Mouse (Mus musculus): Measurements from ENCODE around the gene Trmt61a. TPM values are rescaled to one million over a fixed set of nuclear protein-coding genes. Genes with fewer than 3 reads are reported as not detected.
"Not testable (repeated sequence)": the region's sequence is repeated elsewhere in the genome, so short reads cannot be mapped to it uniquely, and the experiment has no call there.

Trmt61a gene
- polyA plus RNA-seq, 1 experiment from 2014 or later, result 7.8 TPM

GRCm38 (mm10) chr12:111705186-111705973 is 27.5 kb downstream of the Trmt61a start:
- Histone ChIP-seq H3K4me1 (ENCODE audit: control insufficient read depth, insufficient read depth, low read length) (peaks cover 4% of the 10 kb centered on the region; the same call in 1 of the 2 replicates), H3K4me2 (replicated peaks; ENCODE audit: low read depth, low read length) (no peak overlapping the region), H3K9ac (replicated peaks; ENCODE audit: low read depth, low read length) (no peak overlapping the region), H3K4me3 (ENCODE audit: low read depth, low read length) (no peak overlapping the region), H3K27ac (ENCODE audit: low read length) (no peak overlapping the region), H3K27me3 (ENCODE audit: control insufficient read depth, insufficient read depth, low read length) (no peaks in the 10 kb centered on the region), H3K9me3 (ENCODE audit: control insufficient read depth, low read depth, low read length) (no peaks in the 10 kb centered on the region), H3K36me3 (ENCODE audit: control insufficient read depth, insufficient read depth, low read length) (peaks cover 23% of the 10 kb centered on the region)
- 41% methylated on average over 15 of the region's 15 CpGs for WGBS
- ATAC-seq (ENCODE audit: insufficient number of reproducible peaks, insufficient read depth, low FRiP score, low read depth), result no peak

GRCm38 (mm10) chr12:111708181-111708580 is 30.3 kb downstream of the Trmt61a start:
- H3K27ac ChIP-seq (ENCODE audit: low read length), result no peak overlapping the region
- no peak overlapping the region for H3K9ac ChIP-seq (replicated peaks; ENCODE audit: low read depth, low read length)
- H3K4me1 ChIP-seq (ENCODE audit: control insufficient read depth, insufficient read depth, low read length), result peaks cover 13% of the 10 kb centered on the region; the same call in 1 of the 2 replicates
- no peak overlapping the region for H3K4me3 ChIP-seq (ENCODE audit: low read depth, low read length)
- peaks cover 29% of the 10 kb centered on the region for H3K36me3 ChIP-seq (ENCODE audit: control insufficient read depth, insufficient read depth, low read length)
- no peaks in the 10 kb centered on the region for H3K9me3 ChIP-seq (ENCODE audit: control insufficient read depth, low read depth, low read length)
- H3K4me2 ChIP-seq (replicated peaks; ENCODE audit: low read depth, low read length), result no peak overlapping the region
- no peaks in the 10 kb centered on the region for H3K27me3 ChIP-seq (ENCODE audit: control insufficient read depth, insufficient read depth, low read length)
- 80% methylated on average over 4 of the region's 4 CpGs for WGBS
- no peak for ATAC-seq (ENCODE audit: insufficient number of reproducible peaks, insufficient read depth, low FRiP score, low read depth)

GRCm38 (mm10) chr12:111710091-111710490 is 32.2 kb downstream of the Trmt61a start:
- H3K4me1 ChIP-seq (ENCODE audit: control insufficient read depth, insufficient read depth, low read length), result peaks cover 9% of the 10 kb centered on the region; the same call in 1 of the 2 replicates
- peaks cover 29% of the 10 kb centered on the region for H3K36me3 ChIP-seq (ENCODE audit: control insufficient read depth, insufficient read depth, low read length)
- H3K9me3 ChIP-seq (ENCODE audit: control insufficient read depth, low read depth, low read length), result no peaks in the 10 kb centered on the region
- no peak for ATAC-seq (ENCODE audit: insufficient number of reproducible peaks, insufficient read depth, low FRiP score, low read depth)
- H3K27me3 ChIP-seq (ENCODE audit: control insufficient read depth, insufficient read depth, low read length), result no peaks in the 10 kb centered on the region
- H3K4me3 ChIP-seq (ENCODE audit: low read depth, low read length), result no peak overlapping the region
- H3K27ac ChIP-seq (ENCODE audit: low read length), result no peak overlapping the region
- WGBS, result 91% methylated on average over 10 of the region's 10 CpGs
- no peak overlapping the region for H3K9ac ChIP-seq (replicated peaks; ENCODE audit: low read depth, low read length)
- H3K4me2 ChIP-seq (replicated peaks; ENCODE audit: low read depth, low read length), result no peak overlapping the region

- Histone ChIP-seq H3K4me3 (ENCODE audit: low read depth, low read length) (peak overlapping the region; percentile 99), H3K4me1 (ENCODE audit: control insufficient read depth, insufficient read depth, low read length) (peaks cover 9% of the 10 kb centered on the region; the same call in 1 of the 2 replicates), H3K4me2 (replicated peaks; ENCODE audit: low read depth, low read length) (peak overlapping the region; percentile 70), H3K27ac (ENCODE audit: low read length) (peak overlapping the region; percentile 72), H3K36me3 (ENCODE audit: control insufficient read depth, insufficient read depth, low read length) (peaks cover 24% of the 10 kb centered on the region), H3K27me3 (ENCODE audit: control insufficient read depth, insufficient read depth, low read length) (no peaks in the 10 kb centered on the region), H3K9ac (replicated peaks; ENCODE audit: low read depth, low read length) (peak overlapping the region; percentile 93), H3K9me3 (ENCODE audit: control insufficient read depth, low read depth, low read length) (no peaks in the 10 kb centered on the region)
- under 1% methylated on average over 30 of the region's 33 CpGs for WGBS
- no peak for ATAC-seq (ENCODE audit: insufficient number of reproducible peaks, insufficient read depth, low FRiP score, low read depth)
Observed at GRCm38 (mm10) chr12:111712476-111712875, 34.6 kb downstream of the Trmt61a start.

GRCm38 (mm10) chr12:111713004-111713651 is 35.2 kb downstream of the Trmt61a start, which contains the start of the genes Bag5 and Apopt1:
TSS of gene Bag5 (minus strand) at chr12:111713257.
TSS of gene Apopt1 (plus strand) at chr12:111713261.
- H3K4me2 ChIP-seq (replicated peaks; ENCODE audit: low read depth, low read length), result peak within 1 kb of the TSS; percentile 70
- peak within 1 kb of the TSS; percentile 72 for H3K27ac ChIP-seq (ENCODE audit: low read length)
- peaks cover 24% of the 10 kb centered on the region for H3K36me3 ChIP-seq (ENCODE audit: control insufficient read depth, insufficient read depth, low read length)
- peaks cover 9% of the 10 kb centered on the region; the same call in 1 of the 2 replicates for H3K4me1 ChIP-seq (ENCODE audit: control insufficient read depth, insufficient read depth, low read length)
- peak within 1 kb of the TSS; percentile 93 for H3K9ac ChIP-seq (replicated peaks; ENCODE audit: low read depth, low read length)
- whole genome bisulfite sequencing, result under 1% methylated on average over 84 of the region's 86 CpGs
- ATAC-seq (ENCODE audit: insufficient number of reproducible peaks, insufficient read depth, low FRiP score, low read depth), result peak; percentile 93
- H3K27me3 ChIP-seq (ENCODE audit: control insufficient read depth, insufficient read depth, low read length), result no peaks in the 10 kb centered on the region
- H3K4me3 ChIP-seq (ENCODE audit: low read depth, low read length), result peak within 1 kb of the TSS; percentile 99
- no peaks in the 10 kb centered on the region for H3K9me3 ChIP-seq (ENCODE audit: control insufficient read depth, low read depth, low read length)

- Histone ChIP-seq H3K36me3 (ENCODE audit: control insufficient read depth, insufficient read depth, low read length) (peaks cover 20% of the 10 kb centered on the region), H3K4me2 (replicated peaks; ENCODE audit: low read depth, low read length) (peak overlapping the region; percentile 42), H3K4me3 (ENCODE audit: low read depth, low read length) (peak overlapping the region; percentile 99)
- ATAC-seq (ENCODE audit: insufficient number of reproducible peaks, insufficient read depth, low FRiP score, low read depth); H3K27me3 ChIP-seq (ENCODE audit: control insufficient read depth, insufficient read depth, low read length); H3K9me3 ChIP-seq (ENCODE audit: control insufficient read depth, low read depth, low read length); H3K4me1 ChIP-seq (ENCODE audit: control insufficient read depth, insufficient read depth, low read length); H3K9ac ChIP-seq (replicated peaks; ENCODE audit: low read depth, low read length); H3K27ac ChIP-seq (ENCODE audit: low read length): not testable (repeated sequence)
- 74% methylated on average over 6 of the region's 6 CpGs for WGBS
Observed at GRCm38 (mm10) chr12:111713880-111714279, 36.0 kb downstream of the Trmt61a start.

GRCm38 (mm10) chr12:111716505-111716904 is 38.6 kb downstream of the Trmt61a start:
- no peaks in the 10 kb centered on the region for H3K36me3 ChIP-seq (ENCODE audit: control insufficient read depth, insufficient read depth, low read length)
- no peak overlapping the region for H3K4me2 ChIP-seq (replicated peaks; ENCODE audit: low read depth, low read length)
- no peak overlapping the region for H3K9ac ChIP-seq (replicated peaks; ENCODE audit: low read depth, low read length)
- no peaks in the 10 kb centered on the region for H3K9me3 ChIP-seq (ENCODE audit: control insufficient read depth, low read depth, low read length)
- no peak overlapping the region for H3K27ac ChIP-seq (ENCODE audit: low read length)
- H3K27me3 ChIP-seq (ENCODE audit: control insufficient read depth, insufficient read depth, low read length), result no peaks in the 10 kb centered on the region
- 93% methylated on average over 7 of the region's 7 CpGs for WGBS
- ATAC-seq (ENCODE audit: insufficient number of reproducible peaks, insufficient read depth, low FRiP score, low read depth), result no peak
- H3K4me1 ChIP-seq (ENCODE audit: control insufficient read depth, insufficient read depth, low read length), result peaks cover 6% of the 10 kb centered on the region; the same call in 1 of the 2 replicates
- no peak overlapping the region for H3K4me3 ChIP-seq (ENCODE audit: low read depth, low read length)

GRCm38 (mm10) chr12:111718656-111719055 is 40.8 kb downstream of the Trmt61a start:
- H3K4me1 ChIP-seq (ENCODE audit: control insufficient read depth, insufficient read depth, low read length), result no peaks in the 10 kb centered on the region; the same call in 1 of the 2 replicates
- H3K9ac ChIP-seq (replicated peaks; ENCODE audit: low read depth, low read length), result no peak overlapping the region
- H3K4me3 ChIP-seq (ENCODE audit: low read depth, low read length), result no peak overlapping the region
- H3K27ac ChIP-seq (ENCODE audit: low read length), result no peak overlapping the region
- peaks cover 3% of the 10 kb centered on the region; the same call in 1 of the 2 replicates for H3K36me3 ChIP-seq (ENCODE audit: control insufficient read depth, insufficient read depth, low read length)
- H3K27me3 ChIP-seq (ENCODE audit: control insufficient read depth, insufficient read depth, low read length), result no peaks in the 10 kb centered on the region
- H3K9me3 ChIP-seq (ENCODE audit: control insufficient read depth, low read depth, low read length), result no peaks in the 10 kb centered on the region
- 52% methylated on average over 8 of the region's 8 CpGs for WGBS
- H3K4me2 ChIP-seq (replicated peaks; ENCODE audit: low read depth, low read length), result no peak overlapping the region
- no peak for ATAC-seq (ENCODE audit: insufficient number of reproducible peaks, insufficient read depth, low FRiP score, low read depth)

Measured in stomach, embryonic 14.5 days (tissue).